Mouse (Mus musculus): ENCODE measurements at regions not wholly inside any gene's neighbourhood (a gene's known extent, or its start where the extent isn't known, plus 50 kb on each side); places are given as distances from the start of the nearest gene placed in this dataset.
"Not testable (repeated sequence)": the region's sequence is repeated elsewhere in the genome, so short reads cannot be mapped to it uniquely, and the experiment has no call there.

- ATAC-seq (replicated peaks; ENCODE audit: poor library complexity) = no peak
Observed at GRCm38 (mm10) chr3:22285904-22286303, 209.5 kb downstream of the Tbl1xr1 start.

DNA sequence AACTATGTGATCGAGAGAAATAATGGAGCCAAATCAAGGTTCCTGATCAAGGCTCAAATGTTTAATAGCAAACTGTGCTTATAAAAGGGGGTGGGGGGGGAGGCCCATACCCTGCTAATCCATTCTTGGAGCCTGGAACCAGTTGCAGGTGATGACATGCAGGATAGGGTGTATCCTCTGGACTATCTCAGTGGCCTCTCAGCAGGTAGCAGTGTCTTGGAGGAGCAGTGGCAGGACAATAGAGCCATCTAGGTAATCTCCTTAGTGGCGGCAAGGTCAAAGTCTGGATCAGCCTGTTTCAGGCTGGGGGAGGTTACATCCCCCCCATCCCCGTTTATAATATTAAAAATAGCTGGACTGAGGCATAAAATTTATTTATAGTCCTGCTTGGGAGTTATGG lies 217.0 kb downstream of the Tbl1xr1 start:
- no peak for ATAC-seq (replicated peaks; ENCODE audit: poor library complexity)

DNA sequence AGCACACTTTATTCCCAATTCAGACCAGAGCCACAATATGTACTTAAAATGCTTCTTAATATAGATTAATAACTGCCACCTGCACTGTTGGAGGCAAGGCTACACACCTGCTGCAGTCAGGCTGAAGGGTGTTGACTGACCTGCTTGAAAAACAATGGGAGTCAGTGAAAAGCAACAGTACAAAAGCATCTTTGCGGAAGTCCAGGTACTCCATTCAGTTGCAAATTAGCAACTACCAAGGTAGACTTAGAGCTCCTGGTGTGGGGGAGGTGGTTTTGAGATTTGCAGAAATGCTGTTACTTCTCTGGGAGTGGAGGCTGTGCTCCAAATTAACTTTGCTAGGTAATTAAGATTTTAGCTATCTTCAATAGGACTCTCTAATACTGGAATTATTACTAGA lies 217.6 kb downstream of the Tbl1xr1 start:
- not testable (repeated sequence) for ATAC-seq (replicated peaks; ENCODE audit: poor library complexity)

DNA sequence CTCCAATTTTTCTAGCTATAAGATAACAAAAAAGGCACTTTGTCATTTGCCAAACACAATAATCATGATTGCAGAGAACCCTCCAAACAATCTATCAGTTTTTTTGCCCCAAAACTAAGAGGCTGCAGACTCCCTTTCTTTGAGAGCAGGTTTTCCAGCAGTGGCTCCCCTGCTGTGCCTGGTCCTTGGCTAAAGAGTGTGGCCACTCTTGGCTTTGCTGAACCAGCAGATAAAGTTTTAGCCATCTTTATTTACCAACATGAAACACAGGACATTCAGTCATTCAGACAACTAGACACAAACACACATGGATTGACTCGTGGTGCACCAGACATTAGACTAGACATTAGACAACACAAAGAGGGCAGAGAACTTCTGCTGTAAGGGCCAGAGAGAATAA lies 220.5 kb downstream of the Tbl1xr1 start:
- ATAC-seq (replicated peaks; ENCODE audit: poor library complexity) = not testable (repeated sequence)

- ATAC-seq (replicated peaks; ENCODE audit: poor library complexity) = not testable (repeated sequence)
Observed at GRCm38 (mm10) chr3:22297831-22298230, 221.4 kb downstream of the Tbl1xr1 start.

DNA sequence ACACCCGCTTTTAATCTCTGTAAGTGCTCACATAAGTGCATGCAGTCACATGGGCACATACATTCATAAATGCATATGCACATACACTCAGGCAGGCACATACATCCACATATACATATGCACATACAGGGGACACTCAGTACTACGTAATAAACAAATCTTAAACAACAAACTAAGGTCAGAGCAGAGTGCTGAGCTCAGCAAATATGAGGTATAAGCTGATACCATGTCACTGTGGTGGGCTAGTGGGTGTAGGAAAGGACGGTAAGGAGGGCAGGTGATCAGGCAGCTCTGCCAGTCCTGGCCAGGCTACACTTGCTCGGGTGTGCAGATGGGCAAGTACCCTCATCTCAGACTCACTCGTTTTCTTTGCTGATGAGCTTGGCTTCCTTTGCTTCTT lies 224.1 kb downstream of the Tbl1xr1 start:
- no peak for ATAC-seq (replicated peaks; ENCODE audit: poor library complexity)

DNA sequence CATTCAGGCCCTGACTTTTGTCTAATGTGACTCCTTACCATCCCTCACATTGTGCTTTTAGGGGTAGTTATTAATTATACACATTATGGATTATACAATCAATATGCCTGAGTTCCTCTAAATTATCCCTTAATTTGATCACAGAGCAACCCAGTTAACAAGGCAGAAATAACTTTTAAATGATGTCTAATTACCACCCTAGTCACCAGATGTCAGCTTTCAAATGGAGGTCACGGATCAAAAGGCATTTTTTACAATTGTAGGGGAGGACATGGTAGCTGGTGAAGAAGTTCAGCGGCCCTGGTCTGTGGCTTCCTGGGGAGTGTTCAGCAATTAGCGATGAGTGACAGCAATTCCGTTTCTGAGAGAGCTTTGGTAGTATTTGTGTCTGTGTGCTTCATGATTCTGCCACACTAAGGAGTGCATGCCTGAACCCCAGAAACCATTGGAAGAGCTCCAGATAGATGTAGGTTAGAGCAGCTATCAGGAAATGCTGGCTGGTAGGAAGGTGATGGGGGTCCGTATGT lies 225.6 kb downstream of the Tbl1xr1 start:
- no peak for ATAC-seq (replicated peaks; ENCODE audit: poor library complexity)

- no peak for ATAC-seq (replicated peaks; ENCODE audit: poor library complexity)
Observed at GRCm38 (mm10) chr3:22304145-22304544, 227.7 kb downstream of the Tbl1xr1 start.

- 0 out of 2 replicates have a peak, but pooled peaks have one; percentile 40 for ATAC-seq (replicated peaks; ENCODE audit: poor library complexity)
Observed at GRCm38 (mm10) chr3:22306624-22307023, 230.2 kb downstream of the Tbl1xr1 start.

DNA sequence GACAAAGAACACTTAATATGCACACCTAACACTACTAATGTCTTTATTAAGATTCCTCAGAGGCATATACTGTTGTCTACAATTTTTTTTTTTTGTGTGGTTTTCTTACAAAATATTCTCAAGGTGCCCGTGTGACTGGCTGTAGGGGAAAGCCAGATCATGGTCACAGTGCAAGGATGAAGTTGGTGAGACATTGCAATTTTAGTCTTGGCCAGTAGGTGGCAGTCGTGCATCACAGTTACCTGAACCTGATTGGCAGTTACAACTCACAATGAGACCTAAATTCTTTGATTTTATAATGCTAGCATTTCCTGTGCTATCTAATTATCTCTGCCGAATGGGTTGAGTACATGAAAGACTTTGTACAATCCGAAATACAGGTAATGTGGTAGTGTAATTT lies 232.5 kb downstream of the Tbl1xr1 start:
- peak; percentile 97 for ATAC-seq (replicated peaks; ENCODE audit: poor library complexity)

DNA sequence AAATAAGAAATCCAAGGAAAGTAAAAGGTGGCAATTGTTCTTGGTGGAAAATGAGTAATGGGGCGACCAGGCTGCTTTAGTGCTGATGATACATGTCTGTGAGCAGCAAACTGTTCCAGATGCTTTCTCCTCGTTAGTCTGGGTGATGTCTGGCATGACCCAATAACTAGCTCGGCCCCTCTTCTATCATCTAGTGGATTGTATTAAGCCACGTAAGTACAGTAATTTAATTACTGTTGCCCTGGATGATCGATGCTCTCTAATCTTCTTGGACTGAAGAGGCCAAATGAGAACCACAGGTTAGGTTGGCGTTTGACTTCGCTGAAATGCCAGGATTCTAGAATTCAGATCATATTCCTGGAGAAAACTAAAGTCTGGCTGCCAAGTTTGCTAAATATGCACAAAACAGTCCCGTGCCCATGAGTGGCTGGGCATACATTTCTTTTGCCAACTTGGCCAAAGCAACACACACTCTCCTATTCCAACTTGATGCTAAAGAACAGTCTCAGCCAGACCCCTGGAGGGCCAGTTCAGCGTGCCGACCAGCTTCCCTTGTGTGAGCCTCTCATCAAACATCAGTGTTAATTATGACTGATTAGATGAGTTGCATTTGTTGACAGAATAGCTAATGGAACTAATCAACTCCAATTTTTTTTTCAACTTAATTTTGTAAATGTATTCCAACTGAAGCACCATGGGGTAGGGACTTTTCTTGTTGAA lies 240.2 kb downstream of the Tbl1xr1 start:
- ATAC-seq (replicated peaks; ENCODE audit: poor library complexity) = no peak

GRCm38 (mm10) chr3:22320425-22320824 lies 244.0 kb downstream of the Tbl1xr1 start:
- peak; percentile 77 for ATAC-seq (replicated peaks; ENCODE audit: poor library complexity)

DNA sequence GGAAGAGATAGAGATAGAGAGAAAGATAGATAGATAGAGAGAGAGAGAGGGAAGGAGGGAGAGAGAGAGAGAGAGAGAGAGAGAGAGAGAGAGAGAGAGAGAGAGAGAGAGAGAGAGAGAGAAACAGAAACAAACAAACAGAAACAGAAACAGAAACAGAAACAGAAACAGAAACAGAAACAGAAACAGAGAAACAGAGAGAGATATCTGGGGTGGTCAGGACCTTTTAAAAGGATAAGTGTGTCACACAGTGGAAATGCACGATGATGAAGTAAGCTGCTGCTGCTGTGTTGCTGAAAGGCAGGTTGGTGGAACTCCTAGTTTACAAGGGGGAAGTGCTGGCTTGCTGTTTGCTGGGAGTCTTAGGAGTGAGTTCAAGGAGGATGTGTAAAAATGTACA lies 254.8 kb downstream of the Tbl1xr1 start:
- ATAC-seq (replicated peaks; ENCODE audit: poor library complexity) = no peak
